Mouse (Mus musculus) hematopoietic stem cell, adult 5-6 weeks (primary cell): ENCODE data around the gene Cd68. TPM values are rescaled to one million over a fixed set of nuclear protein-coding genes. Genes with fewer than 3 reads are reported as not detected.

Source experiments
- ATAC-seq, 2 experiments: fragments of 125-278 bp in 1 of 2; replicated peaks in 1 of 2; 2 replicates each; pipeline ENCODE4 v1.8.0; 2016 to 2017; ENCODE audit warnings: inconsistent platforms in 2 of 2, mild to moderate bottlenecking in 2 of 2, moderate number of reproducible peaks in 2 of 2, low read depth in 1 of 2, moderate TSS enrichment in 1 of 2; ENCODE audit not compliant: low FRiP score in 2 of 2, poor library complexity in 2 of 2, severe bottlenecking in 2 of 2, insufficient read depth in 1 of 2, low TSS enrichment in 1 of 2
- total RNA-seq: library from RNA; stranded (forward); fragments of 172-1452, 232-1000 nt; gene quantifications from 2 replicates; pipeline ENCODE4 v1.2.3, GENCODE M21; 2017

Cd68 gene
- total RNA-seq, 1 experiment from 2014 or later, result 11.4 TPM

- ATAC-seq, result peak; percentile 86 to 89
Observed at GRCm38 (mm10) chr11:69681314-69682208, 15.6 kb upstream of the Cd68 start, which contains the start of gene Senp3. Senp3 (minus strand) TSS chr11:69682084.

DNA sequence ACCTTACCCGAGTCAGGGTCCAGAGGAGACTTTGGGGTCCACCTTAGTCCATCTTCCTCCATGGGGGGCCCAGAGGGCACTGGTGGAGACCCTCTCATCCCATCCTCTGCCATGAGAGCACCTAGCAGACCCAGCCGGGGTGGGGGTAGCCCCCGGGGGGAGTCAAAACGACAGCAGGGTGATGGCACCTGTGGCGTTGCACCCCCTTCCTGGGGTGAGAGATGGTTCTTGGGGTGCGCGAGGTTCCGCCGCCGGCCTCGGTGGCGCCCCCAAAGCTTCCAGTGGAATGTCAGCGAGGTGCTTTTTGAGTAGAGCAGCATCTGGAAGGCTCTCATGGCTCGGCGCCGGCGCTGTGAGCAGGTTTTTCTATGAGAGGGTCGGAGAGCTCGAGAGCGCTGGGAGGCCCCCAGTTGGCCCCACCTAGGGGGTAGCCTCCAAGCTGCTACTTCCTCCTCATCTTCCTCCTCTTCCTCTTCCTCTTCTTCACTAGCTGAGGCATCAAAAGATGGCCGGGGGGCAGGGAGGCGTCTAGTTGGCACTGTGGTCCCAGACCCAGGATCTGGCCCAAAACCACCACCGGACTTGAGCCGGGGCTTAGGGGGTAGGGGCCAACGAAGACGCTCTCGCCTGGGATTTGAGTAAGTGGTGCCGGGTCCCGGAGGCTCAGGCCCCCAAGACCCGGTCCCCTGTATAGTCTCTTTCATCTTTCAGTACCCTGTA is 14.3 kb upstream of the Cd68 start:
- ATAC-seq, result no peak

DNA sequence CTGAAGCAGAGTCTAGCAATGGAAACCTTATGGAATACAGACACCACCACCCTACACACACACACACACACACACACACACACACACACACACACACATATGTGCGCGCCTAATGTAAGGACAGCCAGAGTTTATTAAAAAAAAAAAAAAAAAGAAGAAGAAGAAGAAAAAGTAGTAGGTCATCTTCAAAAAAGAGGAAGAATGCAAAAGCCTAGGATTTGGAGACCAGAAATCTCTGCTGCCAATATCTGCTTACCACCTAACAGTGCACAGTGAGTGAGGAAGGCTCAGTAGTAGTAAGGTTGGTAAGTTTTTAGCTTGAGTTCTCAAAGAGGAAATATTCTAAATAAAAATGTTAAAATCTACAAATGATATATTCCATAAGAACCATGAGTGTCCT is 13.2 kb upstream of the Cd68 start:
- ATAC-seq, result no peak

- peak; percentile 89 to 90 for ATAC-seq
Observed at GRCm38 (mm10) chr11:69672211-69672706, 6.3 kb upstream of the Cd68 start, which contains the start of gene Eif4a1. Eif4a1 (minus strand) TSS chr11:69672423.

DNA sequence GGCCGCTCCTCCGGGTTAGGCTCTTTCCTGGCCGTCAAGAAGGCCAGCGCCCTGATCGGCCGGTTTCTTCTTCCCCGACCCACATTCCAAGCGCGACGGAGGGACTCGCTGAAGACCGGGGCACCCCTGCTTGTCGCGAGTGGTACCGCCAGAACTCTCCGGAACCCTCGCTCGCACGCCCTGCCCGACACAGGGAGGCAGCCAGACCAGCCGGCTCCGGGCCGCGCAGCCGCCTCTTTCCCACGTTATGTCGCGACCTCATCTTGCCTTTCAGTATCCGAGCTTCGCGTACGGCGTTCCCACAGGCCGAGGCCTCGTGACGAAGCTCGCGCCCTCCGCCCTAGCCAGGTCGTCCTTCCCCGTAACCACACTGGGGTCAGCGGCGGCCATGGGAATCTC is 5.8 kb upstream of the Cd68 start:
- ATAC-seq, result peak in 1 of 2 experiments; percentile 15; a peak in 2 of 4 replicates

GRCm38 (mm10) chr11:69670786-69671725 is 5.1 kb upstream of the Cd68 start:
- ATAC-seq, result peak; percentile 54 to 65

DNA sequence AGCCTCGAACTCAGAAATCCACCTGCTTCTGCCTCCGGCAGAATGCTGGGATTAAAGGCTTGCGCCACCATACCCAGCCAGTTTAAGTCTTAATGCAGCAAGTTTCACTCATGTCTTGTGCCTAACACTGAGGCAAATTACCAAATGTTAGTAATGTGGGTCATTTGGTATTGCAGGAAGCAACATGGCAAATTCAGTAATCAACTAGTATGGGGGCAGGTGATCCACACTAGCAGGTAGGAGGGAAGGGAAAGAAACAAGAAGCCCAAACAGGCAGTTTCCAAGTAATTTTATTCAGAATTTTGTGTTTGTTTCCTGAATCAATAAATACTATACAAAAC is 682 bp upstream of the Cd68 start:
- no peak for ATAC-seq

DNA sequence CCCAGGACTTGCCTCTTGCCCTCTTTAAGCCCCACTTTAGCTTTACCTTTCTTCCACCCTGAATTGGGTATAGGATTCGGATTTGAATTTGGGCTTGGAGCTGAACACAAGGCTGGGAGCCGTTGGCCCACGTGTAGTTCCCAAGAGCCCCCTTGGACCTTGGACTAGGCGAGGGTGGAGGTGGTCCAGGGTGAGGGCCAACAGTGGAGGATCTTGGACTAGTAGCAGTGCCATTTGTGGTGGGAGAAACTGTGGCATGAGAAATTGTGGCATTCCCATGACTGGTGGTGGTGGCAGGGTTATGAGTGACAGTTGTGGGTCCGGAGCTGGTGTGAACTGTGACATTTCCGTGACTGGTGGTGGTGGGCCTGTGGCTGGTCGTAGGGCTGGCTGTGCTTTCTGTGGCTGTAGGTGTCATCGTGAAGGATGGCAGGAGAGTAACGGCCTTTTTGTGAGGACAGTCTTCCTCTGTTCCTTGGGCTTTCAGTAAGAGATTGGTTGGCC is 444 bp downstream of the Cd68 start:
- ATAC-seq, result no peak

GRCm38 (mm10) chr11:69664841-69665240 is 1.1 kb downstream of the Cd68 start:
- no peak for ATAC-seq

GRCm38 (mm10) chr11:69663795-69664194 is 2.2 kb downstream of the Cd68 start:
- ATAC-seq, result no peak

- ATAC-seq, result no peak
Observed at GRCm38 (mm10) chr11:69662967-69663671, 2.8 kb downstream of the Cd68 start.

- ATAC-seq, result peak; percentile 83 to 85
Observed at GRCm38 (mm10) chr11:69662213-69662966, 3.6 kb downstream of the Cd68 start, which contains the start of gene Mpdu1. Mpdu1 (minus strand) TSS chr11:69662642.

DNA sequence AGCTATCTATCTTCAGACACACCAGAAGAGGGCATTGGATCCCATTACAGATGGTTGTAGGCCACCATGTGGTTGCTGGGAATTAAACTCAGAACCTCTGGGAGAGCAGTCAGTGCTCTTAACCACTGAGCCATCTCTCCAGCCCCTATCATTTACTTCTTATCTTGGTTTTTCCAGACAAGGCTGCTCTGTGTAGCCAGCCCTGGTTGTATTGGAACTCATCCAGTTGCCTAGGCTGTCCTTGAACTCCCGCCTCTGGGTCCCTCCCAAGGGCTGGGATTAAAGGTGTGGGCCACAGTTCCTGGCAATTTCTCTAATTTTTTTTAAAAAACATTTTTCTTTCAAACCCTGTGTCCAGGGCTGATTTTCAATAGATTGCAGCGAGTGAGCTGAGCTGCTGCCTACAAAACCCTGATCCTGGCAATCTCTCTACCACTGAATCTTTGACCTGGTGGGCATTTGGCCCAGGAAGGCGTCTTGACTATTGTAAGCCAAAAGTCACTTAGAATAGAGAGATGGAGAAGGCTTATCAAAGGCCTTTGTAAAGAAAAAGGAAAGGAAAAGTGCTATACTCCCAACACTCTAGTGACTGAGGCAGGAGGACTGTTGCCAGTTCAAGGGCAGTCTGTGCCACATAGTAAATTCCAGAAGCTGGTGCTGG is 4.6 kb downstream of the Cd68 start:
- no peak for ATAC-seq

DNA sequence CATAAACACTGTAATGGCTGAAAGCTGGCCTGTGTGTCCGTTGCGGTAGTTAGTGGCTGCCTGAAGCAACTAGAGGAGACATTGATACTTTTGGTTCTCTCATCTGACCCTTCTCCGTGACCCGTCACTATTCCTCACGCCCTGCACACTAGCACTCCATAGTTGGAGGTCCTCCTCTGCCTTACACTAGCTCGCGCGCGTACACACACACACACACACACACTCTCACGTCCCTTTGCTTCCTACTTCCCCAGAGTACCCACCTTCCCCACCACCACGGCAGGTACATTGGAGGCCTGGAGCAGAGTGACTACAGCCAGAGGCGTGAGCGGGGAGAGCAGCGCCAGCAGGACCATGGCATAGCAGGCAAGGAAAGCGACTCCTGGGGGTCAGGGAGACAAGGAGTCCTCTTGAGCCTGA is 8.5 kb downstream of the Cd68 start:
- no peak for ATAC-seq
